Mouse (Mus musculus) heart, postnatal 36 days (tissue): ENCODE data around the gene Tmem168. TPM values are rescaled to one million over a fixed set of nuclear protein-coding genes. Genes with fewer than 3 reads are reported as not detected.

Experiments
- DNase-seq, 2 experiments: peaks; one replicate each; pipeline ENCODE4 v3.0.0; 2021 to 2022
- intact Hi-C: fragments of 180-260 bp; cut with DNase I; formaldehyde crosslinking; loops from one replicate; pipeline ENCODE4 v1.15.1; 2025
- total RNA-seq, 2 experiments: library from RNA; stranded (reverse); gene quantifications; 2 replicates each; pipeline ENCODE4 v1.2.3; 2021

The Tmem168 gene
- total RNA-seq, 2 experiments from 2014 or later: 17.4 to 20.1 TPM

- intact Hi-C loops: no loop called here
- DNase-seq: no peak
These were observed 21.3 kb downstream of the Tmem168 start for GRCm38 (mm10) chr6:13586560-13586959.

- no peak for DNase-seq
- intact Hi-C loops: no loop called here
These were observed 21.7 kb downstream of the Tmem168 start for GRCm38 (mm10) chr6:13586154-13586553.

DNA sequence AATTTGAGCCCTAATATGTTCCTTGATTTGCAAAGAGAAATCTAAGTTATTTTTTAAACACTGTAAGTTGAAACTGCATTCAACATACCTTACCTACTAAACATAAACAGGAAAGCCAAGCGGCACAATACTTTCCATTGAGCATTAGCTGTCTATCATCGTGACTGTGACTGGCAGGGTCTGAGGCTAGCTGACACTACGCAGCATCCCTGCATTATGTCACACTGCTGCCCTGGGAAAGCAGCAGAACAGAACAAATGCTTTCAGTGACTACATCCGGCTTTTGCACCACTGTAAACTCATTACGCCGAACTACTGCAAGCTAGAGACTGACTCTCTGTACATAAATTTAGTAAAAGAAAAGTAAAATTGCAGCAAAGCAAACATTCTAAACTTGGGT lies 23.1 kb downstream of the Tmem168 start:
- DNase-seq: no peak
- intact Hi-C loops: no loop called here

GRCm38 (mm10) chr6:13582075-13582474 lies 25.8 kb downstream of the Tmem168 start:
- no peak for DNase-seq
- intact Hi-C loops: no loop called here

- intact Hi-C loops: loop anchor here (10.0 kb wide), 1 partner anchor 379 kb away; no protein-coding TSS in a partner anchor
- DNase-seq: no peak
These were observed 42.2 kb downstream of the Tmem168 start for GRCm38 (mm10) chr6:13565734-13566133.

DNA sequence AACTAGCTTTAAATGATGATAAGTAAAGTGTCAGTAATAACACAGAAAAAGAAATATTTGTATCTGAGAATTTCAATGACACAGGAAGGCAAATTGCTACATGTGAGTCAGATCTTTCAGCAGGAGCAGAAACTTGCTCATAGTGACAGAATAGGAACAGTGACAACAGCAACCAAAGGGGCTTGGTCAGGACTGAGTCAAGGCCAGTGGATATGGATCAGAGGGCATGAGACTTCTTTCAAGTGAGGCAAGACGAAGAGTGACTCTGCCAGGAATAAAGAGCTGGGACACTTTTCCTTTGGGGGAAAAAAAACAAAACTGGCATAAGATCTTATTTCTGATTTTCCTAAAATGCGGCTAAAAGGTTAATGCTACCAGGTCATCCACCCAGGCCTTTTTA lies 52.6 kb downstream of the Tmem168 start:
- intact Hi-C loops: no loop called here
- no peak for DNase-seq

GRCm38 (mm10) chr6:13541761-13542160 lies 66.1 kb downstream of the Tmem168 start:
- no peak for DNase-seq
- intact Hi-C loops: no loop called here

- no peak for DNase-seq
- intact Hi-C loops: no loop called here
These were observed 70.5 kb downstream of the Tmem168 start for GRCm38 (mm10) chr6:13537275-13537964.

Other genes starting within 250 kb of the Tmem168 start
- gene Bmt2, start 69.9 kb upstream of the Tmem168 start, total RNA-seq: 10 to 100 TPM; 11.6 to 13.1 TPM
- under 1 TPM in 1 of 2 experiments, not detected in 1; 0.14 TPM for gene Gpr85, start 231.8 kb upstream of the Tmem168 start, total RNA-seq